Mouse (Mus musculus): ENCODE measurements around the gene Slc12a1. TPM values are rescaled to one million over a fixed set of nuclear protein-coding genes. Genes with fewer than 3 reads are reported as not detected.

The Slc12a1 gene
- polyA plus RNA-seq, 1 experiment from 2014 or later = not detected

DNA sequence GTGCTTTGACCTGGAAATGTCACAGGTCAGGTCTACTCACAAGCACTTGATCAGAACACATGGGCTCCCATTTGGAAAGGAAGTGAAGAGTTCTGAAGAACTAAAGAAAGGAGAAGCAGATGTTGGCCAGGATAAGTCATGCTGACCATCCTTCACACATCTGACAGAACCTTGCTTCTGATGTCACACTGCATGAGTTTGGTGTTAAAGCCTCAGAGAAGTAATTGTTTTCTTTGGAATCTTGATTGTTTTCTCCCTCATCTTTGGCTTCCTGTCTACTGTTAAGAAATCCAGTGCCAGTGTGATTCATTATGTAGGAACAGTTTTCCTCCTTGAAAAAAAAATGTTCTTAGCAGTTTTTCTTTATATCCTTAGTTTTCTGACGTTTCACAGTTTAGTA is 116.6 kb downstream of the Slc12a1 start:
- 78% methylated on average over 1 of the region's 1 CpGs for WGBS

GRCm38 (mm10) chr2:125275617-125276016 is 123.3 kb downstream of the Slc12a1 start:
- Histone ChIP-seq H3K36me3 (ENCODE audit: control insufficient read depth, insufficient read depth, low read length) (no peaks in the 10 kb centered on the region), H3K4me1 (ENCODE audit: control insufficient read depth, insufficient read depth, low read length) (no peaks in the 10 kb centered on the region), H3K27me3 (ENCODE audit: control insufficient read depth, insufficient read depth, low read length) (no peaks in the 10 kb centered on the region), H3K4me2 (ENCODE audit: low read depth, severe bottlenecking) (no peak overlapping the region), H3K9ac (ENCODE audit: low read length) (no peak overlapping the region), H3K27ac (replicated peaks; ENCODE audit: low read depth, low read length) (no peak overlapping the region), H3K9me3 (ENCODE audit: control insufficient read depth, low read length) (no peaks in the 10 kb centered on the region), H3K4me3 (ENCODE audit: low read depth, low read length) (no peak overlapping the region)
- DNase-seq (ENCODE audit: low spot score) = no peak
- no peak for ATAC-seq (ENCODE audit: insufficient number of reproducible peaks, low FRiP score, low TSS enrichment, low read depth)
- 63% methylated on average over 5 of the region's 5 CpGs for WGBS

More for the DNA sequence above, 116.6 kb downstream of the Slc12a1 start:
- no peak for DNase-seq (ENCODE audit: low spot score)
- Histone ChIP-seq H3K9ac (ENCODE audit: low read length) (no peak overlapping the region), H3K36me3 (ENCODE audit: control insufficient read depth, insufficient read depth, low read length) (no peaks in the 10 kb centered on the region), H3K4me2 (ENCODE audit: low read depth, severe bottlenecking) (no peak overlapping the region), H3K9me3 (ENCODE audit: control insufficient read depth, low read length) (no peaks in the 10 kb centered on the region), H3K4me3 (ENCODE audit: low read depth, low read length) (no peak overlapping the region), H3K4me1 (ENCODE audit: control insufficient read depth, insufficient read depth, low read length) (no peaks in the 10 kb centered on the region), H3K27ac (replicated peaks; ENCODE audit: low read depth, low read length) (no peak overlapping the region), H3K27me3 (ENCODE audit: control insufficient read depth, insufficient read depth, low read length) (no peaks in the 10 kb centered on the region)
- ATAC-seq (ENCODE audit: insufficient number of reproducible peaks, low FRiP score, low TSS enrichment, low read depth) = no peak

GRCm38 (mm10) chr2:125276692-125277091 is 124.4 kb downstream of the Slc12a1 start:
- 92% methylated on average over 5 of the region's 5 CpGs for WGBS
- no peaks in the 10 kb centered on the region for H3K27me3 ChIP-seq (ENCODE audit: control insufficient read depth, insufficient read depth, low read length)
- no peaks in the 10 kb centered on the region for H3K4me1 ChIP-seq (ENCODE audit: control insufficient read depth, insufficient read depth, low read length)
- no peak overlapping the region for H3K27ac ChIP-seq (replicated peaks; ENCODE audit: low read depth, low read length)
- no peak for DNase-seq (ENCODE audit: low spot score)
- no peak overlapping the region for H3K4me3 ChIP-seq (ENCODE audit: low read depth, low read length)
- H3K9me3 ChIP-seq (ENCODE audit: control insufficient read depth, low read length) = no peaks in the 10 kb centered on the region
- H3K36me3 ChIP-seq (ENCODE audit: control insufficient read depth, insufficient read depth, low read length) = no peaks in the 10 kb centered on the region
- H3K4me2 ChIP-seq (ENCODE audit: low read depth, severe bottlenecking) = no peak overlapping the region
- no peak for ATAC-seq (ENCODE audit: insufficient number of reproducible peaks, low FRiP score, low TSS enrichment, low read depth)
- H3K9ac ChIP-seq (ENCODE audit: low read length) = no peak overlapping the region

GRCm38 (mm10) chr2:125278474-125278873 is 126.2 kb downstream of the Slc12a1 start:
- ATAC-seq (ENCODE audit: insufficient number of reproducible peaks, low FRiP score, low TSS enrichment, low read depth) (no peak), DNase-seq (ENCODE audit: low spot score) (no peak)
- Histone ChIP-seq H3K4me1 (ENCODE audit: control insufficient read depth, insufficient read depth, low read length) (peaks cover 4% of the 10 kb centered on the region), H3K4me3 (ENCODE audit: low read depth, low read length) (no peak overlapping the region), H3K27ac (replicated peaks; ENCODE audit: low read depth, low read length) (no peak overlapping the region), H3K27me3 (ENCODE audit: control insufficient read depth, insufficient read depth, low read length) (no peaks in the 10 kb centered on the region), H3K9ac (ENCODE audit: low read length) (no peak overlapping the region), H3K9me3 (ENCODE audit: control insufficient read depth, low read length) (no peaks in the 10 kb centered on the region), H3K36me3 (ENCODE audit: control insufficient read depth, insufficient read depth, low read length) (no peaks in the 10 kb centered on the region), H3K4me2 (ENCODE audit: low read depth, severe bottlenecking) (no peak overlapping the region)
- 77% methylated on average over 7 of the region's 7 CpGs for WGBS

Other genes starting within 250 kb of the Slc12a1 start
- gene Slc24a5, start 84.4 kb upstream of the Slc12a1 start, polyA plus RNA-seq (2014; fragmentation: Nextera tagmentation; extraction: Ambion mirVana) = 3.9 and 4.4 TPM in 2 replicates
- gene Myef2, start 28.8 kb upstream of the Slc12a1 start, polyA plus RNA-seq (2014; fragmentation: Nextera tagmentation; extraction: Ambion mirVana) = 136 and 151 TPM in 2 replicates
- not detected in 2 replicates for gene Ctxn2, start 15.8 kb upstream of the Slc12a1 start, polyA plus RNA-seq (2014; fragmentation: Nextera tagmentation; extraction: Ambion mirVana)
- gene Dut, start 94.7 kb downstream of the Slc12a1 start, polyA plus RNA-seq (2014; fragmentation: Nextera tagmentation; extraction: Ambion mirVana) = 233 and 247 TPM in 2 replicates

All from limb, embryonic 11.5 days (tissue).